Mouse (Mus musculus) retina, embryonic 14.5 days (tissue): ENCODE results near the gene Tmem210.

Experiments used
- DNase-seq: peaks from one replicate; pipeline ENCODE4 v3.0.0-alpha.2; 2015; ENCODE audit warnings: low spot score

Tmem210 gene

DNA sequence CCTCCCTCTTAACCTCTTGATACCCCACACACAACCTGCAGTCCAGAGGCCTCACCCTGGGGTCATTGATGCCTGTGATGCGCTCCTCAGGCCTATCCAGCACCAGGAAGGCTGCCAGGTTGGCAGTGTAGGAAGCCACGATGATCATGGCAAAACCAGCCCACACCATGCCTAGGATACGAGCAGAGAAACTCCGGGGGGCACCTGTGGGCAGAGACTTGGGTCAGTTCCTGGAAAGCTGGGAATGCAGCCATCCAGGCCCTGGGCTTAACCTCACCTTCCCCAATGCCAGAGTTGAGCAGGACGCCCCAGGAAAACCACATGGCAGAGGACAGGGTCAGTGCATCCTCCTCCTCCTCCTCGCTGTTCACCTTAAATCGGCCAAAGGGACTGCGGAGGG, 9.1 kb downstream of the Tmem210 start:
- DNase-seq = no peak

DNA sequence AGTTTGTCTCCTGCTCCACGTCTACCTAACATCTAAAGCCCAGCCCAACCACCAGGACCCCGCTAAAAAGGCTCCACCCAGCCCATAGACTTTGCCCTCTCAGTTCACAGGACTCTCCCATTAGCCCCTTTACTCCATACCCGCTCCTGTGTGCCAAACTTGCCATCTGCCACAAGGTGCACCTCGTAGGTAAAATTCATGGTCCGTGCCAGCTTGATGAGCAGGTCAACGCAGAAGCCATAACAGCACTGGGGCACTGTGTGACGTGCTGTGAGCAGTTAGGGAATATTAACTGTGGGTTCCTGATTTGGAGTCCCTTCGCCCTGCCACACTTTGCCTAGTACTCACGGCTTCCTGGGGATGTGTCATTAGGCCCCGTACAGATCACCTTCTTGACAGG, 10.1 kb downstream of the Tmem210 start:
- no peak for DNase-seq

DNA sequence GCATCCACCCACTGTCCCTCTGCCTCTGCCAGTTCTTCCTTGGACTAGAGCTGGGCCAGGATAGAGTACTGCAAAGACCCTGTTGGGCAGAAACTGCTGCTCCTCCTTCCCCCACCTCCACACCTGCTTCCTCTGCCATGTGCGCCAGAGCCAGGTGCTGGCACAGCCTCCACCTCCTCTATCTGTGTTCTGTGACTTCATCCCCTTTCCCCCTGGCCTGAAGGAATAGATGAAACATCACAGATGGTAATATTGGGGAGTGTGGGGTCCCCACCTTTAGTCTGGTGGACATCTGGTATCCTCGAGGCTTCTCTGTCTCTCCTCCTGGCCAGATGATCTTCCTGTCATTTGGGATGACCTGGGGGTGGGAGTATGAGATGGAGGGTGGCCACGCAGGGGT, 15.5 kb downstream of the Tmem210 start:
- DNase-seq = no peak

DNA sequence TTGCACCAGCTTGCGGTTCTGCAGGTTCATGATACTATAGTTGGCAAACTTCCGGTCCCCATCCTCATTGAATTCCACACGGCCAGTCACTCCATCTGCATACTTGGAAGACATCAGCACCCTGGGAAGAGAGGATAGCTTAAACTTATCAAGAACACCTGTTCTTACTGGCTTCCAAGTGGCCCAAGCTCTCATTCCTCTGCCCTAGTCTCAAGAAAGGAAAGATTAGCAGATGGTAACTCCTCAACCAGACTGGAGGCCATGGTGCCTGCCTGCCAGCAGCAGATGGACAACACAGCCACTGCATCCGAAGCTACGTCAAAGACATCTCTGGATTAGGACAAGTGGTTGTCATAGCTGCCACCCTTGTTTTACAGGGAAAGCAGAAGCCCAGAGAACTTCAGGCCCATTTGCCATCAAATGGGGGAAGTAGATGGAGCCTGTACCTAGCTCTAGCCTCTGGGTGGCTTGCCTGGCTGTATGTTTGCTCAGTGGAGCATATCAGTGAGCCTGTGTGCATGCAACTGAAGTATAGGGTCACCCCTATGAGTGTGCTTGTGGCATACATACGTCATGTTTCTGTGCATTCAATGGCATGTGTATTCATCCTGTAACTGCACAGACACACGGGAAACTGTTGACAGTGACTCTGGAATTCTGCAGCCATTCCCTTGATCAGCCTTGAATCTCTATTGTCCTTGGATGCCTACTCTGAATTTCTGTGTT, 16.1 kb downstream of the Tmem210 start:
- DNase-seq = peak; percentile 11

DNA sequence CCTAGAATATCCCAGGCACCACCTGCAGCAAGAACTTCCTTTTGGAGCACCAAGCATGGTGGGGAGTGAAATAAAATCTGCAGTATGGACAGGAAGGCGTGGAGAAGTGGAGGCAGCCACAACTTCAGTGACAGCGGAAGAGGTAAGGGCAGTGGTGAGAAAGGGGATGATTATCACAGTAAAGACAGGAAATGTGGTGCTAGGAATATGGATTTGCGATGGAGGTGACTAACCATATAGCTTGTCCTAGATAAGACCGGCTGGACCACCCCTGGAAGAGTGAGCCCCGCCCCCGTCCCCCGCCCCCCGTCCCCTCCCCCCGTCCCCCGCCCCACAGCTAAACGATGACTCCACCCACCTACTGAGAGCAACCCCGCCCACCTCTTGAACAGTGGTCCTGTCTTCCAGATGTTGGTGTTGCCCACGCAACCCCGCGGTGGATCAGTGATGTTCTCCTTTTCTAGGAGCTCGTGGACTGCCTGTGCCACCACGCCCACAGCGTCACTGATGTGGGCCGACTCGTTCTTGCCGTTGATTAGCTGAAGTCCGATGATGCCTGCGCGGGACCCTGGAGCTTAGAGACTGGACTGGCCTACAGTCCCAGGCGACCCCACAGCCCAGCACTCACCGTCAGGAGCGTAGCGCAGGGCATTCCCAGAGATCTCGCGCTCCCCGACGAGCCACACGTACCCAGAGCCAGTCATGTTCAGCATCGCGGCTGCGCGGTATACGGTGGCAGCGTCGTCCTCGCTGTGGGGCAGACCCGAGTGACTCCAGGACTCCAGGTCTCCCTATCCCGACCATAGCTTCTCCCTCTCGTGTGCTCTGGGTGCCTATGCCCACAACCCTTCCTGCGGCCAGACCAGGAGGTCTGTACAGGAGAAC, 17.0 kb downstream of the Tmem210 start:
- DNase-seq = peak; percentile 64

DNA sequence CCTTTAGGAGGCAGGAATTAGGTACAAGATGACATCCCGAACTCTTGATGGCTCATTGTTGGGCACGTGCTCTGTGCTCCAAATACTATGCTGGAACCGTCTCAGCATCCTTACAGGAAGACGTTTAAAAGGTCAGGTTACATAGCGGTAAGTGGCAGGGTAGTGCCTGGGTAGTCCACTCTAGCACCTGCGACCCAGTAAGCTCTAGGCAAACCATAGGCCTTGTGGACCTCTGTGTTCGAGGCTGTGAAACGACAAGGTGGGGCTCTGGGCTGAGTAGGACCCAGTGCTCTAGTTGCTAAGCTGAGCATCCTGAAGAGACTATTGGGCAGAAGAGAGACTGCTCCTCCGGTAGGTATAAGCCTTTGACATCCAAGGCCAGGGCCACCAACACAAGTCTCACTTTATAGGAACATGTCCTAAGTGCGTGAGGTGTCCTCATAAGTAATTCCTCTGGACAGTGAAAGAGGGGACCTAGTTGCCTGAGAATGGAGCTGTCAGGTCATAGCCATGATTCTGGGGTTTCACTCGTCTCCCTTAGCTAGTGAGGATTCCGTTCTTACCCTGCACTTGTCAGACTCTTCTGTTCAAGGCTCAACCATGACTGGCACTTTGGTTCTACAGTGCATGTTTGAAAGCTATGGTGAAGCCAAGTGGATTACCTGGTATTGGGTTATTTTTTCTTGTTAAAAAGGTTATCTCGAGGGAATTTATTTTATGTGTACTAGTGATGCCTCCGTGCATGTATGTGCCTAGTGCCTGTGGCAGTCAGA, 17.8 kb downstream of the Tmem210 start:
- DNase-seq = no peak

DNA sequence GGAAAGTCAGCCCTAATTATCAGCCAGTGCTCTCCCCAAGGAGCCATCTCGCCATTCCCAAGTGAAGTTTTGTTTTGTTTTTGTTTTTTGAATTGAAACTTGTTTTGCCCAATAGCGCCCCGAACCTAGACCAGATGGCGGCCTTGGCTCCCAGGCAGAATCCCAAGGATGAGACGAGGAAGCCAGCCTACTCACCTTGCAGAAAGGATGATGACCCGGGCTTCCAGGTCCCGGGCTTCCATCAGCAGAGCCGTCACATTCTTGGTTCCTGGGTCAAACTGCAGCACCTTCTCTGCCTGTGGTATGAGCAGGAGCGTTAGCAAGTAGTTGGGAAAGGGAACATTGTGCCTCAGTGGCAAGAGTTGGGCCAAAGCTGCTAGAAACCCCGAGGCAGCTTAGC, 22.2 kb downstream of the Tmem210 start:
- DNase-seq = no peak

DNA sequence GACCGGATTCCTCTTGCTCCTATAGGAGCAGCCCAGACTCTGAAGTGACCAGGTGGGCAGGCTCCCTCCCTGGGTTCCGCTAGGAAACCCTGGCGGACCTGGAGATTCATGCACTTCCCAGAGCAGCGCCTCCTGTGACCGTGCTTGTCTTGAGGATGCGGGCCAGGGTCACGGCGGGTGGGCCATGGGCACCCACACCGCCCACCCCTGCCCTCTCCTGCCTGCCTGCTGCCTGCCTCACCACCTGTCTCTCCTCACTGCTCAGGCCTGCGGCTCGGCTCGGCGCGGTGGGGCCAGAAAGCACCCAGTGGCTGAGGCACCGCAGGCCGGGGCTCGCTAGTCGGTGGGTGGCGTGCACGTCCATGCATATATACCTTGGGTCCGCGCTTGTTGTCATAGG, 23.0 kb downstream of the Tmem210 start:
- DNase-seq = no peak

DNA sequence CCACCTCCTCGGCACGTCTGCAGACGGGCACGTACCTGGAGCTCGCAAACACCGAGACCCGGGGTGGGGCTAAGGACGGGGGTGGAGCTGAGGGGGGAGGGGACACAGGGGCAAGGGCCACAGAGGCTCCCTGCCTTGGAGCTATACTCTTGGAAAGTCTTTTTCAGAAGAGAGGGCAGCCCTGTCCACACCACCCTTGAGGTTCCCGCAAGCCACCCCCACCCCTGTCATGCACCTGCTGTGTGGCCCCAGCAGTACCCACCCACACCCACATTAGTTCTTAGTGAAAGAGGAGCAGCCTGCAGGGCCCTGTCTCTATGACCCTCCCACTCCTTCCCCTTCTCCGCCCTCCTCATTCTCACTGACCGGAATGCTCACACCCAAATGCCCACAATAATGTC, 23.5 kb downstream of the Tmem210 start:
- no peak for DNase-seq

DNA sequence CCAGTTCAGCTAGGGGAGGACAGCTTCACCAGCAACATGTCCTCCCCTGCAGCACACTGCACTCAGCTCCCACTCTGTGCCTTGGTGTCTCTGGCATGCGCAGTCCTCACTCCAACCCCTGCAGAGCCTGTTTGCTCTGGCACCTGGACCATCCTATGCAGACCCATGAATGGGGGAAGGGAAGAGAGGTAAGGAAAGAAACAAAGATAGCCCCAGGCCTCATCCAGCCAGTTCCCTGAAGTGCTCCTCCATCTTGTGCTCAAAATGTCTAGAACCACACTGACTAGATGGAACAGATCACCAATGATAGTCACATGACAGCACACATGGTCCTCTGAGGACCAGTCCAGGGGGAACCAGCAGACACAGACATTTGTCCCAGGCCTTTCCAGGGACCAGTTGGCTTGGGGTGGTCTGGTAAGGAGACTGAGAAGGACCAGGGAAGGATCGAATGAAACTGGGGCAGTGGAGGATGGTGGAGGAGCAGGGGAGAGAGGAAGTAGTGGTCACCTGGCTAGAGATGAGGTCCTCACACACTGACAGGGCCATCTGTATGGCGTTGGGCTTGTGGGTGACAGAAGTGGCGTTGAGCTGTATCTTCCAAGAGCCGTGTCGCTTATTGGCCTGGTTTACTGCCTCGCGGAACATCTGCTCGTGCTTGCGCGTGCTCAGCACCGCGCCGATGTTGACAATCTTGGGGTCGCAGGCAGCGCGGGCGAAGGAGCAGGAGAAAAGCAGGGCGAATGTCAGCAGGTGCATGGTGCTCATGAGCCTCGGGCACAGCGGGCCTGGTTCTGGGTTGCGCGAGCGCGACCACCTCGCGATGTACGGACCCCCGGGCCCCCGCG, 30.4 kb downstream of the Tmem210 start:
- no peak for DNase-seq

DNA sequence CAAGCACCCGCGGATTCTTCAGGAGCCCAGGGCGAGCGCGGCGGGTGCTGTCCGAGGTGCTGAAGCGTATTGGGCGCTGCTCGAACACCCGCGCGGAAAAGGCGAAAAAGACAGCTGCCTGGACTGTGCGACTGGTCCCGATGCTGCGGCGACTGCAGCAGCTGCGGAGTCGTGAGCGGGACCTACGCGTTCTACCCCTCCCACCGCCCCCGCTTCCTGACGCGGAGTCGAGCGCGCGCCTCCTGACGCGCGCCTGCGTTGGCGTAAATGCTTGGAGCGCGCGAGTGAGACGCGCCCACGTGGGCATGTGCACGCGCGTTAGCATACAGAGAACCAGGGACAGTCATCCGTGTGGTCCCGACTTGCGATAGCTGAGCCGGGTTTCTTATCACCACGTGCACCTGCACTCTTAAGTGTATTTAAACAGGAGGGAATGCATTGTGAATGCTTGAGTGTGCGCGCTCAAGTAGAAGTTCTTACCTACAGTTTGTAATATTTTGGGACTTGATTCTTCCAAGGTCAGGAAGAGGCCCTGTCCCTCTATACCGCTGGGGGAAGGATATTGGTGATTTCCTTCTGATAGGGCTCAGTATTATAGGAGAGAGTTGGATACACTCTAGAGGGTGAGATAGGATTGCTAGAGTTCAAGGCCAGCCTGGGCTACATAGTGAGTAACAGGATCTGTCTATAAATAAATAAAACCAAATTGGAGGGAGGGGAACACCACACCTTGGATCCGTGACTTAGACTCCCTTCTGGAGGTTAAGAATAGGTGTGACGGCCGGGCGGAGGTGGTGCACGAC, 31.2 kb downstream of the Tmem210 start, which contains the start of gene Grin1:
TSS of gene Grin1 (minus strand) at position 217 of the 803 bp plus-strand sequence.
- DNase-seq = peak; percentile 77

DNA sequence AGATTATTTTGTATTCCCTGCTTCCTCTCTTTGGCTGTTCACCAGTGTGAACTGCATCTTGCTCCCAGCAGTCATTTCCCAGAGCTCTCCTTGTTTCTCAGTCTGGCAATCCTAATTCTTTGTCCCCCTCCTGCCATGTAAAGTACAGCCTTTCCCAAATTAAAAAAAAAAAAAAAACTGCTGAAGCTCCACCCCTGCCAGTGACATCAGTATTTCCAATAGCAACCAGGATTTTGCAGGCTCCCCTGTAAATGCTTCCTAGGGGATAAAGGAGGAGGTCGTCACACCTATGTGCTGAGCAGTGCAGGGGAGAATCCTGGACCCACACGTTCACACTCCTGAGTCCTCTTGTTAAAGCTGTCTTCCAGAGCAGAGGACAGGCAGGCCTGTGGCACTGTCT, 32.1 kb downstream of the Tmem210 start:
- DNase-seq = no peak

DNA sequence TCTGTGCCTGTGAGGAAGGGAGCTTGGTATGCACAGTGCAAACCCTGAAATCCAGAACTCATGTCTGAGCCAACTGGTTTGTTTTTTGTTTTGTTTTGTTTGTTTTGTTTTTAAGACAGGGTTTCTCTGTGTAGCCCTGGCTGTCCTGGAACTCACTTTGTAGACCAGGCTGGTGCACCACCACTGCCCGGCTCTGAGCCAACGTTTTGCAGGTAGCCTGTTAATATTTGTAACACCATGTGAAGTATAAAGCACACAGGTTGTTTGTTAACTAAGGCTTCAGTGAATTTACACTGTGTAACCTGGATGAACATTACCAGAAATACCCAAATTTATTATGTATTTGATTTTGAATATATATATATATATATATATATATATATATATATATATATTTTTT, 38.1 kb downstream of the Tmem210 start:
- no peak for DNase-seq

DNA sequence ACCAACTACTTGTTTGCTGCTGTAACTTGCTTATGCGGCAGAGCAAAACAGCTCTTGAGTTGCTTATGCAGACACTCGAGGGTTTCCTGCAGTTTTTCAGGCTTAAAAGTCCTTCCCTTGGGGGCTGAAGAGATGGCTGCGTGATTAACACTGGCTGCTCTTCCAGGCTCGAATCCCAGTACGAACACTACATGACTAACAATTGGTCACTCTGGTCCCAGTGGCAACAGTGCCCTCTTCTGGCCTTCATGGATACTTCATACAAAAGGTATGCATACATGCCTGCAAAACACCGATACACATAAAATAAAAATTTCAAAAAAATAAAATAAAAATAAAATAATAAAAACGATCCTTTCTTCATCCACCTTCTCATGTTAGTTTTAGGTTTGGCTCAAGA, 40.5 kb downstream of the Tmem210 start:
- peak; percentile 59 for DNase-seq

DNA sequence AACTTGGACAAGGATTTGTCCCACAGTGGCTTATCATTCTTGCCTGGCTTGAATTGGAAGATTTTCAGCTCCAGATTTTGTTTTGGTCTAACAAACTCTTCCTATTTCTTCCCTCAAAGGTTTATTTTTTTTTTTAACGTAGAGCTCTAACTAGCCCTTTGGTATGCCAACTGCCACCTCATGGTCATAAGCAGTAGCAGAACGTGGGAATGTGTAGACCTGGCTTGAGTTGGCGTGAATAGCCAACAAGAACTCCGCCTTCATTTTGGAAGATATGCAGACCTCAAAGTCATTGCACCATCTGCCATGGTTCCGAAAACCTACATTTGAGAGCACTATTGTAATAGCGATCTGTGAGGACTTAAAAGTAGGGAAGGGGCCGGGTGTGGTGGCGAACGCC, 43.5 kb downstream of the Tmem210 start:
- DNase-seq = no peak

DNA sequence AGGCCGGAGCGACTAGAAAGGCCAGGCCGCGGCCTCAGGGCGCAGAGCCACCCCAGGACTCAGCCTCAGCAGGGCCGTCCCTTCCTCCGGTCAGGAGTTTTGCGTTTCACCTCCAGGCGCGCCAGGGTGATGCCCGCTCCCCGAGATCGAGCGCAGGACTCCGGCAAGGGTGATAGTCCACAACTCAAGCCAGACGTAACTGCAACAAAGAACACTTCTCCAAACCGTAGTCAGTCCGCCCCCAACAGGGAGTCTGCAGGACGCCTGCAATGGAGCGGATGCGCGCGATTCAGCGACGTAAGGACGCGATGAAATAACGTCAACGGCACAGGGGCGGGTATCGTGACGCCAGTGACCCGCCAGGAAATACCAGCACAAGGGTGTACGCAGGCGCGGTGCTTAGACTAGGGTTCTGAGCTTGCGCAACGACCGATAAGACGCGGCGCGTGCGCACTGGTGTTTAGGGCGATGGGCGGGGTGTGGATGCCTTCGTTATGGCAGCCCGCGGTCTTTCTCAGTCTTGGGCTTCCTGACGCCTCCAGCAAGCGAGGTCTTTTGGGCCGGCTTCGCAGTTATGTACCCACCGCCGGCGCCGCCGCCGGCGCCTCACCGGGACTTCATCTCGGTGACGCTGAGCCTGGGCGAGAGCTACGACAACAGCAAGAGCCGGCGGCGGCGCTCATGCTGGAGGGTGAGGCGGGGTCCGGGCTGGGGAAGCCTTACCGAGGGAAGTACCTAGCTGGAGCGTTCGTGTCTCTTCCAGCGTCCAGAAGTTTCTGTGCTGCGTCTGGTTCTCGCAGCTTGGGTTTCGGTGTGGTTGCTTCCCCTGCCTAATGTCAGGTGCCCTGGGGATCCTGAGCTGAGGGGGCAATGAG, 44.6 kb downstream of the Tmem210 start, which contains the start of gene Man1b1:
TSS of gene Man1b1 (plus strand) at position 53 of the 875 bp plus-strand sequence.
- DNase-seq = peak; percentile 100

DNA sequence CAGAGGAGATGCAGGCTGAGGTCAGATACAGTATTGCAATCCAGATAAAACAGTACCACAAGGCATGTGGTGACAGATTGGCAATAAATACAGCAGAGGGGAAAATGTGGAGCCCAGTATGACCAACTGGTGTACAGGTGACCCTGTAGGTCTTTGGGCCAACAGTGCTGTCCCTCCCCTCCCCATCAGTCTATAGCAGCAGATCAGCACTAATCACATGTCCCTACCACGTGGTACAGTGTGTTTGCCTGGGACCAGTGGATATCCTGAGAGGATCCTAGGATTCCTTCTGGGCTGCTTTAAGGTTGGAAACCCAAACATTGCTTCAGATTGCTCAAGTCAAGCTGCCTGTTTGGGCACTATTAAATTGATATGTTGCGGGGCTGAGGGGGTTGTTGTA, 45.6 kb downstream of the Tmem210 start:
- no peak for DNase-seq

DNA sequence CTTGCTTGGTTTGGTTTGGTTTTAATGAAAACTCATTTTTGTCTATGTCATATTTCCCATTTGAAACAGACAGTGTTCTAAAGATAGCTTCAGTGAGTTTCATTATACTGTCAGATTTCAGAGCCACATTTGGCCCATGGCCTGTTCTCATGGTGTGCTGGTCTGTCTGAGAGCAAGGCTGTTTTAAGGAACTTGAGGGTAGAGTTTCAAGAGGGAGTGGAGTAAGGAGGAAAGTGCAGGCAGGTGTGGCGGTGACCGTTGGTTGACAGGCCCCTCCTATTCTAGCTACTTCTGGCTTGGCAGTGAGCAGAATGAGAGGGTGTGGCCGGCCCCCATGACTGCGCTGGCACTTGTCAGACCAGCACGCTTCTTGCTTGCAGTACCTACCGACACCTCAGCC, 50.4 kb downstream of the Tmem210 start:
- no peak for DNase-seq
